Mouse (Mus musculus) heart, embryonic 13.5 days (tissue): ENCODE data around the gene Sirt7. TPM values are rescaled to one million over a fixed set of nuclear protein-coding genes. Genes with fewer than 3 reads are reported as not detected.
A peak's percentile ranks its signal among the peaks of the same experiment; 100 is the strongest.

Experiments used
- ATAC-seq: fragments of 200-750 bp; cut with Nextera tagmentation; 2 replicates; pipeline ENCODE4 v1.8.0; 2017; ENCODE audit warnings: moderate TSS enrichment; ENCODE audit not compliant: insufficient number of reproducible peaks, low FRiP score, low TSS enrichment; ENCODE audit errors: extremely low read depth
- H3K27ac ChIP-seq: fragments of 300-500 bp; sonication (generic); replicated peaks from 2 replicates; pipeline ENCODE4 v1.5.1; 2015; ENCODE audit warnings: moderate library complexity, mild to moderate bottlenecking, inconsistent platforms
- H3K27me3 ChIP-seq: fragments of 300-500 bp; sonication (generic); replicated peaks from 2 replicates; pipeline ENCODE4 v1.6.1; 2015; ENCODE audit warnings: mild to moderate bottlenecking, inconsistent platforms
- H3K36me3 ChIP-seq: fragments of 300-500 bp; sonication (generic); 2 replicates; pipeline ENCODE4 v1.6.1; 2015; ENCODE audit warnings: mild to moderate bottlenecking, inconsistent platforms
- H3K4me1 ChIP-seq: fragments of 300-500 bp; sonication (generic); 2 replicates; pipeline ENCODE4 v1.6.1; 2015; ENCODE audit warnings: inconsistent platforms
- H3K4me2 ChIP-seq: fragments of 300-500 bp; sonication (generic); 2 replicates; pipeline ENCODE4 v1.6.1; 2015; ENCODE audit warnings: inconsistent platforms, mild to moderate bottlenecking, moderate library complexity
- H3K4me3 ChIP-seq: fragments of 300-500 bp; sonication (generic); 2 replicates; pipeline ENCODE4 v1.5.1; 2015; ENCODE audit warnings: moderate library complexity, mild to moderate bottlenecking, inconsistent platforms
- H3K9ac ChIP-seq: fragments of 300-500 bp; sonication (generic); 2 replicates; pipeline ENCODE4 v1.6.1; 2015; ENCODE audit warnings: inconsistent platforms, mild to moderate bottlenecking, moderate library complexity
- H3K9me3 ChIP-seq: fragments of 300-500 bp; sonication (generic); 2 replicates; pipeline ENCODE4 v1.6.1; 2016; ENCODE audit warnings: inconsistent platforms
- WGBS: fragments of 180-500 bp; shearing (Covaris S2); methylation state at CpG from one replicate; pipeline ENCODE4 v1.1.7; 2015; ENCODE audit warnings: mixed read lengths; 5-methylcytosine and 5-hydroxymethylcytosine counted together
- polyA plus RNA-seq: library from polyadenylated mRNA; unstranded; fragments of >200 nt; fragmentation: Nextera tagmentation; extraction: Ambion mirVana; gene quantifications from 2 replicates; pipeline ENCODE4 v1.2.1, GENCODE M21; 2015

The Sirt7 gene
- polyA plus RNA-seq, 1 experiment from 2014 or later = 20.4 TPM

GRCm38 (mm10) chr11:120626785-120627467 lies 1.9 kb upstream of the Sirt7 start:
- H3K4me3 ChIP-seq = 0 out of 2 replicates have a peak overlapping the region, but pooled peaks have one; percentile 1
- peak overlapping the region; percentile 96; the same call in 1 of the 2 replicates for H3K4me2 ChIP-seq

DNA sequence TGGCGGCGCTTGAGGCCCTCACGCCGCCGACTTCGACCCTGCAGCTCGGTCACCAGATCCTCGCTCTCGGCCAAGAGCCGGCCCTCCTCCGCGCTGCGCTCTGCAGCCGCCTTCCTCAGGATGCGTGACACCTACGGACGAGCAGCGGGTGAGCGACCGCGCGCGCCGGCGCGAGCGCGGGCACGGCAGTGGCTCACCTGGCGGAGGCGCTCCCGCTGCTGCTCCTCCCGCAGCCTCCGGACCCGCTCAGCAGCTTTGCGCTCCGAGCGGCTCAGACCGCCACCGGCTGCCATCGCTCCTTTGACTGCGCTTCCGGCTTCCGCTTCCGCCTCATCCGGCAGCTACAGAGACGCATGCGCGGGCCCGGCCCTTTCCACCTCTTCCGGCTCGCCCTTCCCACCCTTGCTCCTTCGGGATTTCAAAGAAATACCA lies 344 bp downstream of the Sirt7 start:
- peak overlapping the region; percentile 96 for H3K4me2 ChIP-seq
- H3K4me3 ChIP-seq = peak overlapping the region; percentile 99
- no peaks in the 10 kb centered on the region for H3K27me3 ChIP-seq
- no peaks in the 10 kb centered on the region for H3K9me3 ChIP-seq
- peak; percentile 64 for ATAC-seq
- peaks cover 30% of the 10 kb centered on the region for H3K4me1 ChIP-seq
- peaks cover 67% of the 10 kb centered on the region for H3K36me3 ChIP-seq
- under 1% methylated on average over 51 of the region's 53 CpGs for WGBS
- peak overlapping the region; percentile 78 for H3K27ac ChIP-seq
- peak overlapping the region; percentile 90 for H3K9ac ChIP-seq

More at GRCm38 (mm10) chr11:120626785-120627467, 1.9 kb upstream of the Sirt7 start:
- Histone ChIP-seq H3K9me3 (no peaks in the 10 kb centered on the region), H3K27me3 (no peaks in the 10 kb centered on the region), H3K36me3 (peaks cover 46% of the 10 kb centered on the region), H3K9ac (peak overlapping the region; percentile 24; the same call in 1 of the 2 replicates), H3K4me1 (peaks cover 52% of the 10 kb centered on the region), H3K27ac (no peak overlapping the region)
- WGBS = 85% methylated on average over 11 of the region's 11 CpGs
- ATAC-seq = no peak

DNA sequence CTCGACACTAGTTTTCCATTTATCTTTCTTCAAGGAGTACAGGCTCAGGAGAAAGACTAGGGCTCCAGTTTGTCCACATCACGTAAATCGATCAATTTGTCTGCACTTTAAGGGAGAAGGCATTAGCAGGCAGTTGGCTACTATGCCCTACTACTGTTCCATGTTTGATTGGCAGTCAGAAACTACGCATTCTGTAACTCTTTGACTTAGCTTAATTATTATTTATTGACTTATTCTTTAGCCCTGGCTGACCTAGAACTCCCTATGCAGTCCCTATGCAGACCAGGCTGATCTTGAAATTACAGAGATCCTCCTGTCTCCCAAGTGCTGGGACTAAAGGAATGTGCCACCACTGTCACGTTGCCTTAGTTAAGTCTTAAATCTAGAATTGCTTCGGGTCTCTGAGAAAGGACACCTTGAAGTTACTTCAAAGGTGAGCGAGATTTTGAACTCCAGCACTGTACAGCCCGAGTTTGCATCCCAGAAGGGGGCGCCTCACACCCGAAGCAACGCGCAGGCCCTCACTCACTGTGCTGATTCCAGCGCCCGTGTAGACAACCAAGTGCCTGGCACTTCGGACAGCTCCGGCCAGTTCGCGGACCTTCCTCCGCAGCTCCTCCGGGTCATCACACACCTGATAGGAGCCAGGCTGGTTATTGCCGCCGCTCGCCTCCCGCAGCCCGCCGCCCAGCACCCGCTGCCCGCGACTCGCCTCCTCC lies 920 bp downstream of the Sirt7 start:
- Histone ChIP-seq H3K9me3 (no peaks in the 10 kb centered on the region), H3K4me1 (peaks cover 24% of the 10 kb centered on the region), H3K27ac (peak overlapping the region; percentile 78), H3K36me3 (peaks cover 67% of the 10 kb centered on the region), H3K9ac (peak overlapping the region; percentile 90), H3K27me3 (no peaks in the 10 kb centered on the region), H3K4me2 (peak overlapping the region; percentile 96), H3K4me3 (peak overlapping the region; percentile 99)
- WGBS = 12% methylated on average over 30 of the region's 30 CpGs
- ATAC-seq = peak; percentile 68

- 84% methylated on average over 6 of the region's 6 CpGs for WGBS
- no peak overlapping the region for H3K4me2 ChIP-seq
- no peak overlapping the region for H3K4me3 ChIP-seq
- H3K27me3 ChIP-seq = no peaks in the 10 kb centered on the region
- H3K36me3 ChIP-seq = peaks cover 69% of the 10 kb centered on the region
- no peak overlapping the region for H3K27ac ChIP-seq
- peaks cover 24% of the 10 kb centered on the region for H3K4me1 ChIP-seq
- no peaks in the 10 kb centered on the region for H3K9me3 ChIP-seq
- no peak for ATAC-seq
- no peak overlapping the region for H3K9ac ChIP-seq
Observed at GRCm38 (mm10) chr11:120622805-120623204, 2.2 kb downstream of the Sirt7 start.

GRCm38 (mm10) chr11:120620195-120620594 lies 4.8 kb downstream of the Sirt7 start:
- no peak overlapping the region for H3K4me3 ChIP-seq
- no peaks in the 10 kb centered on the region for H3K27me3 ChIP-seq
- peaks cover 64% of the 10 kb centered on the region for H3K36me3 ChIP-seq
- no peak overlapping the region for H3K4me2 ChIP-seq
- no peaks in the 10 kb centered on the region for H3K9me3 ChIP-seq
- peaks cover 34% of the 10 kb centered on the region for H3K4me1 ChIP-seq
- no peak for ATAC-seq
- WGBS = 91% methylated on average over 14 of the region's 14 CpGs
- H3K27ac ChIP-seq = no peak overlapping the region
- H3K9ac ChIP-seq = no peak overlapping the region

GRCm38 (mm10) chr11:120618619-120619535 lies 6.2 kb downstream of the Sirt7 start:
- 92% methylated on average over 25 of the region's 25 CpGs for WGBS
- peaks cover 72% of the 10 kb centered on the region for H3K36me3 ChIP-seq
- no peak overlapping the region for H3K9ac ChIP-seq
- no peaks in the 10 kb centered on the region for H3K27me3 ChIP-seq
- no peak for ATAC-seq
- no peak overlapping the region for H3K4me3 ChIP-seq
- H3K27ac ChIP-seq = no peak overlapping the region; the same call in 1 of the 2 replicates
- H3K4me2 ChIP-seq = no peak overlapping the region
- H3K9me3 ChIP-seq = no peaks in the 10 kb centered on the region
- peaks cover 27% of the 10 kb centered on the region for H3K4me1 ChIP-seq

DNA sequence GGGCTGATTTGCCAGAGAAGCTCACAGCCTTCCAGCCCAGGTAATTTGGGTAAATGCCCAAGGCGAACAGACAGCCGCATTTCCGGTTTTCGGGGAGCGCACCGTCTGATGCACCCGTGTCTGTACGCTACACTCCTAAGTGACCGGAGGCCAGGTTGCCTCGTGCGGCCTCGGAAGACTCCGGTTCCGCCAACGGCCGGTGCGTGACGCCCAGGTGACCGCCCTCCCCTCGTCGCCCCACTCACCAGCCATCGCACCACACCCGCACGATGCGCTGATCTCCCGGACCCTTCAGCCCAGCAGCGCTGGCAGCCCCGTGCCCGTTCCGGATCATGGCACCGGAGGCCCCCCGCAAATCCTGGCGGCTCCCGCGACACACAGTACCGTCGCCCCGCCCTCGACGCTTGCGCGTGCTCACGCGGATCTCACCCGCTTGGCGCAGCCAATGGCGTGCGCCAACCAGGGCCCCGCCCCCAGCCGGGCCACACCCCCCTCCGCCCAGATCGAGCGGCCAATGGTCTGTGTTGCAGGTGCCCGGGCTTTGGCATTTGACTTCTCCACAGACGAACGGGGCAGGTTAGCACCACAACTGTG lies 7.4 kb downstream of the Sirt7 start, which contains the start of gene Pcyt2:
Gene Pcyt2 (minus strand): TSS at position 418 of the 594 bp plus-strand sequence.
- under 1% methylated on average over 56 of the region's 56 CpGs for WGBS
- no peaks in the 10 kb centered on the region for H3K27me3 ChIP-seq
- peak within 1 kb of the TSS; percentile 73 for H3K27ac ChIP-seq
- H3K9ac ChIP-seq = peak within 1 kb of the TSS; percentile 93
- H3K4me3 ChIP-seq = peak within 1 kb of the TSS; percentile 88
- ATAC-seq = peak; percentile 93
- H3K4me2 ChIP-seq = peak within 1 kb of the TSS; percentile 87
- H3K36me3 ChIP-seq = peaks cover 76% of the 10 kb centered on the region
- H3K4me1 ChIP-seq = peaks cover 21% of the 10 kb centered on the region
- no peaks in the 10 kb centered on the region for H3K9me3 ChIP-seq

DNA sequence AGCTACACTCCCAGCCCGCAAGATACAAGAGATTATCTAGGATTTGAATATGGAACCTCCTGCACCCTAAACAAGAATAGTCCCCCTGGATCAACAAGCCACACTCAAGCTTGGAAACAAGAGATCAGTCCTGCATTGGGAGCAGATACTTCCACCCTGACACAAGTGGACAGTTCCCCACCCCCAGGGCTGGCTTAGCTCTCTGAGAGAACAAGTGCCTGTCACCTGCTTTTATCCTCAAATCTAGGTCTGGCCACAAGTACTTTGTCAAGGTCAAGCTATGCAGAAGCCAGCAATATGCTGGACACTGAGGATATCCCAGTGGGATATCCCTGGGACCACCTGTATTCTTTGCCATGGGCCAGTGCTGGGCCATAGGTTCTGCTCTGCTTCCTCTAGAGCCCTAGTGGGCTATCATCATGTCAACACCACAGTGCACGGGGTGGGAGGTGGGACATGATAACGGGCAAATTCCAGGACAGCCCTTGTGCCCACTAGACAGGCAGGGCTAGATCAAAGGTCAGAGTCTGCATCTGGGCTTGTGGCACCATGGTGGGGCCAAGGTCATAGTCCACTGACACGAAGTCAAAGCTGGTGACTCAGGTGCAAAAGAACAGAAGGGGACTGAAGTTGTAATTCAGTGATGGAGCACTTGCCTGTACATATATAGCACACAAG lies 8.3 kb downstream of the Sirt7 start:
- Histone ChIP-seq H3K4me3 (peak overlapping the region; percentile 88), H3K4me1 (peaks cover 21% of the 10 kb centered on the region), H3K4me2 (peak overlapping the region; percentile 87), H3K9me3 (no peaks in the 10 kb centered on the region), H3K27me3 (no peaks in the 10 kb centered on the region), H3K9ac (peak overlapping the region; percentile 93), H3K27ac (peak overlapping the region; percentile 73), H3K36me3 (peaks cover 76% of the 10 kb centered on the region)
- 27% methylated on average over 4 of the region's 4 CpGs for WGBS
- ATAC-seq = no peak

GRCm38 (mm10) chr11:120615606-120616203 lies 9.3 kb downstream of the Sirt7 start:
- Histone ChIP-seq H3K9ac (no peak overlapping the region), H3K27me3 (no peaks in the 10 kb centered on the region), H3K4me2 (no peak overlapping the region), H3K4me1 (peaks cover 21% of the 10 kb centered on the region), H3K4me3 (no peak overlapping the region), H3K9me3 (no peaks in the 10 kb centered on the region), H3K27ac (no peak overlapping the region), H3K36me3 (peaks cover 76% of the 10 kb centered on the region)
- ATAC-seq = no peak
- 91% methylated on average over 11 of the region's 11 CpGs for WGBS

DNA sequence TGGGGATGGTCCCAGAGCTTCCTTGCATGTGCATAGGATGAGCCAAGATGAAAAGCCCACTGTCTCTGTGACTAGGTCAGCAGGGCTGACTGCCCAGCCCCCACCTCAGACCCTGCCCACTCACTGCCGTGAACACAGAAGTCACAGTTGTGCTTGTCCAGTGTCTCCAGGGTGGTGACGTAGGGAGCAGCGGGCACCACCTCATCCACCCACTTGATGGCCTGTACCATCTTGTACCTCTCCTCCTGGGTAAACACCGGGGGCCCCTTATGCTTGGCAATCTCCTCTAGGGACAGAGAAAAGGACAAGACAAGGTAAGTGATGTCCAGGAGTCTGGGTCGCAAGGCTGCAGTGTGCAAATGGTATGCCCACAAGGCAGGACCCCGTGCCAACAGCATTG lies 9.9 kb downstream of the Sirt7 start:
- no peak for ATAC-seq
- 90% methylated on average over 6 of the region's 6 CpGs for WGBS
- no peak overlapping the region for H3K9ac ChIP-seq
- peaks cover 21% of the 10 kb centered on the region for H3K4me1 ChIP-seq
- no peaks in the 10 kb centered on the region for H3K9me3 ChIP-seq
- H3K27me3 ChIP-seq = no peaks in the 10 kb centered on the region
- no peak overlapping the region for H3K4me3 ChIP-seq
- H3K4me2 ChIP-seq = no peak overlapping the region
- no peak overlapping the region for H3K27ac ChIP-seq
- peaks cover 76% of the 10 kb centered on the region for H3K36me3 ChIP-seq
